Mouse (Mus musculus) thymus, adult 2 months (tissue): ENCODE data around the gene Olfr1359.

ENCODE experiments used
- CTCF ChIP-seq: fragments of 200-500 bp; IDR thresholded peaks from 2 replicates; pipeline ENCODE4 v1.5.1; 2012; ENCODE audit warnings: mild to moderate bottlenecking, control low read depth, low read length, moderate library complexity, borderline replicate concordance; ENCODE audit not compliant: control insufficient read depth, poor library complexity, insufficient read depth; ENCODE audit errors: extremely low read depth
- POLR2A ChIP-seq: fragments of 200-500 bp; IDR thresholded peaks from 2 replicates; pipeline ENCODE4 v1.6.1; 2012; ENCODE audit warnings: mild to moderate bottlenecking, low read length, control low read depth, moderate library complexity; ENCODE audit not compliant: control insufficient read depth, poor library complexity, insufficient read depth; ENCODE audit errors: extremely low read depth

DNA sequence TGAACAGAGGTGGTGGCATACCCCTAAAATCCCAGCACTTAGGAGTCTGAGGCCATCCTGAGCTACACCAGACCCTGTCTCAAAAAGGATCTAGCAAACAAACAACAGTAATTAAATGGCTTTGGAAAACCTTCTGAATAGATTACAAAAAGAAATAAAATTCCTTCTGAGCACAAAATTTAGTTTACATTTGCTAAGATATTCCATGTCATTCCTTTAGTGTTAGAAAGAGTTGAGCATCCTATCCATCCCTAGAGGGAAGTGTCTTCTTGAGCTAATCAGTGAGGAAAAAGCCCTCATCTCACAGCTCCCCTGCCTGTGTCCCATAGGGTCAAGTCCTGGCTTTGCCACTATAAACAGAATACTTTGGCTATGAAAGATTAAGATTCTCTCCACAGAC, at the start of gene Olfr1359:
- TF ChIP-seq CTCF = no peak
- TF ChIP-seq POLR2A = no peak
